Comparison of ENCODE assay signal across 10 mouse cellular contexts in the genomic region with DNA sequence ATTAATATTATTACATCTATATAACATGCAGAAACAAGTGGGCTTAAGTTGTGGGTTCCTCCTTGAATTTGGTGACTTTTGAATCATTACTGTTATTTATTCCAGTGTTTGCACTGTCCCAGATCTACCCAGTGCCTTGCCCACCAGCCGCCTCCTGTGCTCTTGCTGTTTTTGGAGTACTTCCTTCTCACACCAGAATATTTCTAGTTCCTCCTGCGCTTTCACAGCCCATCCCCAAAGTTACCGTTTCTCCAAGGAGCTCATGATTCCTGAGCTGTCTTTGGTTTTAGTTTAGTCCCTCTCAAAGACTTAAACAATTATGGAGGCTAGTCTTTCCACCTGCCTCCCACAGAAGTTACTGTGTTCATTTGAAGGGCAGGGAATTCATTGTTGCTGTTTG.
"Had no signal": no experiment of that assay in that cellular context is flagged by ENCODE, and none has a peak within 500 bp of the region (broad histone marks: within the 10 kb centered on the region; RNA-seq: fewer than 3 reads in every experiment).

No protein-coding gene starts in this region.

- DNase-seq: kidney, adult 11 months; kidney, adult 9 months; kidney, postnatal 36 days; layer of hippocampus, adult 9-11 months; layer of hippocampus, postnatal 36 days; lung, adult 18-20 months; lung, postnatal 10 days; lung, postnatal 4 days; midbrain, embryonic 14.5 days; thymus, postnatal 36 days had no signal
